Mouse (Mus musculus) ES-E14 (cell line): Measurements from ENCODE around the gene Tmem208. TPM values are rescaled to one million over a fixed set of nuclear protein-coding genes. Genes with fewer than 3 reads are reported as not detected.

Source experiments
- DNase-seq: peaks from one replicate; pipeline ENCODE4 v3.0.0-alpha.2; 2013; ENCODE audit warnings: low read depth, low spot score
- H3K27ac ChIP-seq: 2 replicates; pipeline ENCODE4 v1.5.1; 2012; ENCODE audit warnings: low read depth, mild to moderate bottlenecking, low read length, moderate library complexity, mixed read lengths; ENCODE audit not compliant: poor library complexity, insufficient read depth, severe bottlenecking
- H3K36me3 ChIP-seq: 2 replicates; pipeline ENCODE4 v1.6.1; 2012; ENCODE audit warnings: mild to moderate bottlenecking, low read length, moderate library complexity, mixed read lengths; ENCODE audit not compliant: control insufficient read depth, poor library complexity, insufficient read depth, severe bottlenecking
- H3K4me1 ChIP-seq, 2 experiments: fragments of 150-350 bp in 1 of 2; sonication (generic) in 1 of 2; 2 replicates each; pipeline ENCODE4 v1.6.1; 2012; ENCODE audit warnings: low read length in 2 of 2, mild to moderate bottlenecking in 1 of 2, mixed read lengths in 1 of 2; ENCODE audit not compliant: control insufficient read depth in 2 of 2, insufficient read depth in 2 of 2, poor library complexity in 1 of 2
- H3K4me3 ChIP-seq, 2 experiments: fragments of 150-350 bp in 1 of 2; sonication (generic) in 1 of 2; 2 replicates each; pipeline ENCODE4 v1.5.1; 2012; ENCODE audit warnings: low read length in 2 of 2, low read depth in 1 of 2, mild to moderate bottlenecking in 1 of 2, mixed read lengths in 1 of 2; ENCODE audit not compliant: insufficient read depth in 1 of 2, poor library complexity in 1 of 2, severe bottlenecking in 1 of 2
- H3K9ac ChIP-seq: 2 replicates; pipeline ENCODE4 v1.6.1; 2012; ENCODE audit warnings: low read depth, mild to moderate bottlenecking, low read length, mixed read lengths; ENCODE audit not compliant: poor library complexity, insufficient read depth, severe bottlenecking
- H3K9me3 ChIP-seq: fragments of 150-350 bp; sonication (generic); 2 replicates; pipeline ENCODE4 v1.6.1; 2012; ENCODE audit warnings: low read depth, mild to moderate bottlenecking, low read length; ENCODE audit not compliant: control insufficient read depth, insufficient read depth
- CHD2 ChIP-seq: IDR thresholded peaks from 2 replicates; pipeline ENCODE4 v1.6.1; 2014; ENCODE audit warnings: mild to moderate bottlenecking, low read depth, low read length, inconsistent platforms
- HCFC1 ChIP-seq: IDR thresholded peaks from 2 replicates; pipeline ENCODE4 v1.6.1; 2012; ENCODE audit warnings: low read length, inconsistent platforms, borderline replicate concordance; ENCODE audit not compliant: insufficient read depth
- MAFK ChIP-seq: IDR thresholded peaks from 2 replicates; pipeline ENCODE4 v1.6.1; 2014; ENCODE audit warnings: mild to moderate bottlenecking, low read depth, low read length, inconsistent platforms; ENCODE audit not compliant: insufficient read depth
- ZC3H11A ChIP-seq: IDR thresholded peaks from 2 replicates; pipeline ENCODE4 v1.6.1; 2012; ENCODE audit warnings: low read depth, mild to moderate bottlenecking, inconsistent platforms, low read length, borderline replicate concordance
- ZNF384 ChIP-seq: IDR thresholded peaks from 2 replicates; pipeline ENCODE4 v1.6.1; 2012; ENCODE audit warnings: low read depth, low read length, inconsistent platforms
- in situ Hi-C, 2 experiments: fragments of 600-800 bp; cut with MboI; formaldehyde crosslinking; loops; one replicate each; pipeline ENCODE4 v1.15.1; 2025; ENCODE audit warnings: low sequenced_read_pairs in 2 of 2, inconsistent platforms in 1 of 2; ENCODE audit not compliant: unreplicated experiment in 2 of 2
- total RNA-seq: library from RNA; depleted of rRNA; stranded (reverse); fragments of 300-350 nt; gene quantifications from 2 replicates; pipeline ENCODE4 v1.2.3, GENCODE M21; 2012

The Tmem208 gene
- total RNA-seq, 1 experiment = 123 TPM

- H3K9ac ChIP-seq = no peak overlapping the region
- peaks cover 6% of the 10 kb centered on the region for H3K36me3 ChIP-seq
- TF ChIP-seq ZNF384 = no peak
- no peak for TF ChIP-seq CHD2
- no peak for TF ChIP-seq HCFC1
These were observed 28.4 kb downstream of the Tmem208 start for GRCm38 (mm10) chr8:105354549-105354948.

GRCm38 (mm10) chr8:105355179-105356024, 29.2 kb downstream of the Tmem208 start:
- DNase-seq = no peak
- H3K36me3 ChIP-seq = peaks cover 6% of the 10 kb centered on the region
- no peaks in the 10 kb centered on the region for H3K9me3 ChIP-seq
- no peak for TF ChIP-seq ZNF384
- no peak for TF ChIP-seq HCFC1
- no peak for TF ChIP-seq ZC3H11A
- no peak for TF ChIP-seq CHD2
- no peak for TF ChIP-seq MAFK
- in situ Hi-C loops = no loop called here
- no peak overlapping the region; the same call in 1 of the 2 replicates for H3K27ac ChIP-seq
- peak overlapping the region; percentile 6 to 34; a peak in 2 of 4 replicates for H3K4me3 ChIP-seq
- H3K4me1 ChIP-seq = peaks cover 2 to 16% of the 10 kb centered on the region in 2 experiments; a peak in 1 of 4 replicates
- 0 out of 2 replicates have a peak overlapping the region, but pooled peaks have one; percentile 20 for H3K9ac ChIP-seq

More at GRCm38 (mm10) chr8:105354549-105354948, 28.4 kb downstream of the Tmem208 start:
- no peak for DNase-seq
- Histone ChIP-seq H3K9me3 (no peaks in the 10 kb centered on the region), H3K4me1 (peaks cover 2 to 16% of the 10 kb centered on the region in 2 experiments; a peak in 1 of 4 replicates), H3K4me3 (no peak overlapping the region), H3K27ac (no peak overlapping the region)
- in situ Hi-C loops = no loop called here

GRCm38 (mm10) chr8:105356681-105357080, 30.5 kb downstream of the Tmem208 start:
- no peak overlapping the region for H3K27ac ChIP-seq
- DNase-seq = no peak
- no peaks in the 10 kb centered on the region for H3K9me3 ChIP-seq
- H3K4me1 ChIP-seq = peaks cover 2 to 16% of the 10 kb centered on the region in 2 experiments; a peak in 1 of 4 replicates
- no peak for TF ChIP-seq MAFK
- H3K9ac ChIP-seq = no peak overlapping the region
- in situ Hi-C loops = no loop called here
- H3K36me3 ChIP-seq = peaks cover 6% of the 10 kb centered on the region
- H3K4me3 ChIP-seq = no peak overlapping the region

GRCm38 (mm10) chr8:105359208-105359607, 33.1 kb downstream of the Tmem208 start:
- no peaks in the 10 kb centered on the region for H3K9me3 ChIP-seq
- no peak for DNase-seq
- in situ Hi-C loops = no loop called here
- H3K9ac ChIP-seq = no peak overlapping the region
- H3K27ac ChIP-seq = no peak overlapping the region
- no peak overlapping the region for H3K4me3 ChIP-seq
- peaks cover 2 to 16% of the 10 kb centered on the region in 2 experiments; a peak in 2 of 4 replicates for H3K4me1 ChIP-seq
- peaks cover 6% of the 10 kb centered on the region for H3K36me3 ChIP-seq
- TF ChIP-seq MAFK (no peak), ZC3H11A (no peak), HCFC1 (no peak), ZNF384 (no peak), CHD2 (no peak)

- Histone ChIP-seq H3K27ac (no peak overlapping the region), H3K9ac (no peak overlapping the region), H3K4me3 (no peak overlapping the region), H3K4me1 (peaks cover under 1 to 16% of the 10 kb centered on the region in 2 experiments; a peak in 2 of 4 replicates), H3K9me3 (no peaks in the 10 kb centered on the region), H3K36me3 (peaks cover 6% of the 10 kb centered on the region)
- DNase-seq = no peak
- TF ChIP-seq HCFC1 (no peak), ZC3H11A (no peak), CHD2 (no peak), MAFK (no peak), ZNF384 (no peak)
- in situ Hi-C loops = no loop called here
These were observed 33.5 kb downstream of the Tmem208 start for GRCm38 (mm10) chr8:105359646-105360045.
